Mouse (Mus musculus) hematopoietic stem cell, adult 5-6 weeks (primary cell): ENCODE measurements around the gene Unc119b. TPM values are rescaled to one million over a fixed set of nuclear protein-coding genes. Genes with fewer than 3 reads are reported as not detected.
"Not testable (repeated sequence)": the region's sequence is repeated elsewhere in the genome, so short reads cannot be mapped to it uniquely, and the experiment has no call there.

Source experiments
- ATAC-seq, 2 experiments: fragments of 125-278 bp in 1 of 2; replicated peaks in 1 of 2; 2 replicates each; pipeline ENCODE4 v1.8.0; 2016 to 2017; ENCODE audit warnings: inconsistent platforms in 2 of 2, mild to moderate bottlenecking in 2 of 2, moderate number of reproducible peaks in 2 of 2, low read depth in 1 of 2, moderate TSS enrichment in 1 of 2; ENCODE audit not compliant: low FRiP score in 2 of 2, poor library complexity in 2 of 2, severe bottlenecking in 2 of 2, insufficient read depth in 1 of 2, low TSS enrichment in 1 of 2
- total RNA-seq: library from RNA; stranded (forward); fragments of 172-1452, 232-1000 nt; gene quantifications from 2 replicates; pipeline ENCODE4 v1.2.3, GENCODE M21; 2017

Gene Unc119b
- total RNA-seq, 1 experiment from 2014 or later, result 12.8 TPM

- ATAC-seq, result no peak
These were observed 26.5 kb upstream of the Unc119b start for GRCm38 (mm10) chr5:115161064-115161939.

GRCm38 (mm10) chr5:115160655-115161054, 25.9 kb upstream of the Unc119b start:
- ATAC-seq, result no peak

GRCm38 (mm10) chr5:115159165-115159564, 24.4 kb upstream of the Unc119b start:
- ATAC-seq, result no peak

DNA sequence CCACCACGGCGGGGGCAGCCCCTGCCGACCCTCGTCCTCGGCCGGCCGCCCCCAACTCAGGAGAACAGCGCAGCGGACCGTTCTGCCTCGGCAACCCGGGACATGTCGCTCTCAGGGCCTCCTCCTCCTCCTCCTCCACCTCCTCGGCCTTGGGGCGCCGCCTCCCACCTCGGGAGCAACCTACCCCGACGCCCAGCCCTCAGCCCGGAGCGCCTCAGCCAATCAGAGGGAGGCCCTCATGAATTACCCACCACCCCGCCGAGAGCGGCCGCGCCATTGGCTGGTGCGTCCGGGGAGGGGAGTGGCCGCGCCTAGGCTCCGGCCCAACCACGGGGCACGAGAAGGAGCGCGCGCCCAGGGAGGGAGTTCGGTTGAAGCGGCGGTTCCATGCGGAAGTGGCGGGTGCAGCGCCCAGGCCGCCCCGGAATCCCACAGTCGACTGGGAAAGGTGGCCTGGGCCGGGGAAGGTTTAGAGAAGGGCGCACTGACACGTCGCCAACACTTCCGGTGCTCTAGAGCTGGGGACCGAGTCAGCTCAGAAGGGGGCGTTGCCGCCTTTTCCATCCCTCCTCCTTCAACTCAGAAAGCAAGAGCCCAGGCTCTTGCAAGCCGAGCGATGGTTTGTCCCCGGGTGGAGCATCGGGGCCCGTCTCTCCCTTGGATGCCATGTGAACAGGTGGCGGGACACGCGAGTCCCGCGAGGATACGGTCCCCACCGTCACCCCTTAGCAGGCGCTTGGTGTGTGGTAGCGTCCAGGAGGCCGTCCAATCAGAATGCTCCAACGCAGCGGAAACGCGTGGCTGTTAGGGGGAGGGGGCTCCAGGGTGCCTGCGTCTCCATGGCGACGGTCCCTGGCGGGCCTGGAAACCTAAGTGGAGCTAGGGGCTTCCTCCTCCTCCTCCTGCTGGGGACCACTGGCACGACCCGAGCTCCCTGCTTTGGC, 23.5 kb upstream of the Unc119b start, which contains the start of gene Mlec:
Mlec (minus strand) TSS at position 140 of the 944 bp plus-strand sequence.
- peak; percentile 77 to 84 for ATAC-seq

- no peak for ATAC-seq
These were observed 22.3 kb upstream of the Unc119b start for GRCm38 (mm10) chr5:115156933-115157589.

DNA sequence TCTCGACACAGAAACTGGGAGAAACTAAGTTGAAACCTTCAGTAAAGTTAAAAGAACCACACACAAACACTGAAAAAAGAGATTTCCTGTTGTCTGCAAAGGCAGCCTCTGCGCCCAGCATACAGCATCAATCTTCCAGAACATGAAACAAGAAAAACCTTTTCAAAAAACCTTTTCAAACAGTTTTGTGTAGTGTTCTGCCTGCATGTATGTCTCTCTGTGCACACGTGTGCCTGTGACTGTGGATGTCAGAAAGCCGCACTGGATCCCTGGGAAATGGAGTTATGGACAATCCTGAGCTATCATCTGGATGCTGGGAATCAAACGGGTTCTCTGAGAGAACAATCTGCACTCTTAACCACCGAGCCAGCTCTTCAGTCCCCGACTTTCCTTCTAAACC, 21.6 kb upstream of the Unc119b start:
- no peak for ATAC-seq

GRCm38 (mm10) chr5:115155831-115156230, 21.1 kb upstream of the Unc119b start:
- ATAC-seq, result peak; percentile 51 to 57

- ATAC-seq, result no peak
These were observed 20.4 kb upstream of the Unc119b start for GRCm38 (mm10) chr5:115155156-115155631.

DNA sequence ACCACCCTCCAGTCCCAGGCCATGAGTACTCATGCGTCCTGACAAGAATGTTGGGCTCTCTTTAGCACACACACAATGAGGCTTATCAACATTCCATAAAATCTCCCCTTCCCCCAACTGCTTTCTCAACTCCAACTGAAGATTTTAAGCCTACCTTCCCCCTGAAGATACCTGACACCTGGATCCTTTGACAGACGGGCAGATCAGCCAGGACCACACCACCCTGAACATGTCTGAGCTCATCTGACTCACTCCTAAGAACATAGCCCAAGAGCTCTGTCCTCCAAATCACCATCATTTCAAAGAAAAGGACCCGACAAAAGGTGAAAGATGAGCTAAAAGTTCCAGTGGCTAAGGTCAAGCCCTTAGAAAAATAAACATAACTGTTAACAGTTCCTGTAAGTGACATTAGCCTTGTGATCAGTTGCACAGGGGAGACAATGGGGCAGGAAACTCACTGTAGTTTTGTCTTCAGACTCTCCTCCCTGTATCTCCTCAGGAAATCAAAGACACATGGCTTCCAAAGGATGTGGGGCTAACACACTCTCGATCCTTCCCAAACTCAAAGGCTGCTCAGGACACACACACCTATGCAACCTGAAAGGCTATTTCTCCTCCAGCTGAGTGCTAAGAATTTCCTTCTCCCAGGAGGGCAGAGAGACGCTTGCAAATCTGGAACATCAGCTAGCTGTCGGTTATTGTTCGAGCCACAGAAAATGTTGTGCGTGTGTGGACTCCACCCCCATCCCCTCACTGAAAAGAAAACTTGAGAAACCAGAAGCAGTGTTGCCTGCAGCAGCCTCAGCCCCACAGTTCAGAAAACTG, 17.6 kb upstream of the Unc119b start:
- no peak for ATAC-seq

DNA sequence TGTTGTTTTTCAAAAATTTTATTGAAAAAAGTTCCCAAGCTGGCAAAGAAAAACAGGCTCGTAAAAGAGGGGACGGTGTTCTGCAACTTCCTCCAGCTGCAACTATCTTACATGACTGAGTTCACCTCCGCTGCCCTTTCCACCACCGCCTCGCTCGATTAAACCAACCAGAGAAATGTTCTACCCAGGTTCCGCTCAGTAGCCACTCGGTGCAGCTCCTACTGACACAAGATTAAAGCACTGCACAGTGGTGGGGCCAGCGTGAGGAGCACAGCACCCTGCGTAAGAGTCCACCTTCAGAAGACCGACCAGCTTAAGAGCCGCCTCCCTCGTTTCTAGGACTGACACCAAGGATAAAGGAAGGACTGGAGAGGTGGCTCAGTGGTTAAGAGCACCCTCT, 16.7 kb upstream of the Unc119b start:
- ATAC-seq, result no peak

DNA sequence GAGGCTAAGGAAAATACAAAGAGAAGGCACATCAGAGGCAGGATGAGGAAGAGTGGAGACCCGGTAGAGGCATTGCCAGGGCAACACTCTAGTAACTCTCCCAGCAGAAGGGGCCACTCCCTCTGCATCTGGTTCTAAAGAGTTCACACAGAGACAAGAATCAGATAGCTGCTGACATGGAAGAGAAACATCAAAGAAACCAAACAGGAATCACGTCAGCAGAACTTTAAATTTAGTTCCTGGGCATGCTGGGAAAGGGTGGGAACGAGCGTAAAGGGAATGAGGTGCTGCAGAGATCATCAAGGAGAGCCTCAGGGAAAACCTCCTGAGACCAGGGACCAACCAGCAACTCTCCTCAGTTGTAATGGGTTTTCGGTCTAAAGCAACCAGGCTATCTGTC, 16.2 kb upstream of the Unc119b start:
- ATAC-seq, result no peak

- ATAC-seq, result peak in 1 of 2 experiments; percentile 48; a peak in 1 of 4 replicates
These were observed 15.1 kb upstream of the Unc119b start for GRCm38 (mm10) chr5:115149675-115150459.

DNA sequence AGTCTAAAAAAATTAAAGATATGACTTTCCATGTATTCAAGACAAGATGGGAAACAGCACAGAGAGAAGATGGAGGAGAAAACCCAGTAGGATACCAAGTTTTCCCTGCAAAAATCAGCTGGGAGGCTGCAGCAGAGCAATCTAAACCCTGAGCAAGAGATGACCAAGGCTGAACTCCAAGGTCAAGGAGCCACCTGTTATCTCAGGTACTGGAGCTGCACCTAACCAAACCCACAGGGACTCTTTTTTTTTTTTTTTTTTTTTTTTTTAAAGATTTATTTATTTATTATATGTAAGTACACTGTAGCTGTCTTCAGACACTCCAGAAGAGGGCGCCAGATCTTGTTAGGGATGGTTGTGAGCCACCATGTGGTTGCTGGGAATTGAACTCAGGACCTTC, 14.1 kb upstream of the Unc119b start:
- ATAC-seq, result not testable (repeated sequence)

DNA sequence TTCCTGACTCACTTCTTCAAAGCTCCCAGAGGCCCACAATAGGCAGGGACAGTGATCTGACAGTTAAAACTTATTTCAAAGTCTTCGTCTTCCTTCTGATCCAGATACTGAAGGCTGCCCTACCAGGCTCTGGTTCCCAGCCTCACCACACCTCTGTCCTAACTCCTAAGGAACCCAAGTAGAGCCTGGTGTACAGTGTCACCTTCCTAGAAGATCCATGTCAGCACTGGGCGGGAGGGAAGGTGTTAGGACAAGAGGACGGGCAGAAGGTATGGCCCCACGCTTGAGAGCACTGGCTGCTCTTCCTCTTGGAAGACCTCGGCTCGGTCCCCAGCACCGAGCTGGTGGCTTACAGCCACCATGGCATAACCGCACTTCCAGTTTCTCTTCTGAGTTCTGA, 13.6 kb upstream of the Unc119b start:
- no peak for ATAC-seq

- no peak for ATAC-seq
These were observed 12.6 kb upstream of the Unc119b start for GRCm38 (mm10) chr5:115147388-115147787.

DNA sequence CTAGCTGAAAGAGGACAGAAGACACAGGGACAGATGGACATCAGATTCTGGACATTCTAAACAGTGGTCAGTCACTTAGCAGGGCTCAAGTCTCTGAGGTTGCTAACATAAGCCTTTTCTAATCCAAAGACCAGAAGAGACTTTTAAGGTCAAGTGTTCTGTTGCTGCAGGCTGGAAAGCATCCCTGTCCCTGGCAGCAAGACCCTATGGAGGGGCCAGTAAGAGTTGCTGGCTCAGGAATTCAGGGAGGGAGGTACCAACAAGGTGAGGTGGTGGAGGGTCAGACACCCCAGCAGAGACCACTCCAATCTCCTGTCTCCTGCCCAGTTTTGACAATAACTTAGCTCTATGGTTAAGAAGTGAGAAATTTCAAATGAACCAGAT, 12.0 kb upstream of the Unc119b start:
- no peak for ATAC-seq
